Mouse (Mus musculus): ENCODE results near the gene Lekr1.

DNA sequence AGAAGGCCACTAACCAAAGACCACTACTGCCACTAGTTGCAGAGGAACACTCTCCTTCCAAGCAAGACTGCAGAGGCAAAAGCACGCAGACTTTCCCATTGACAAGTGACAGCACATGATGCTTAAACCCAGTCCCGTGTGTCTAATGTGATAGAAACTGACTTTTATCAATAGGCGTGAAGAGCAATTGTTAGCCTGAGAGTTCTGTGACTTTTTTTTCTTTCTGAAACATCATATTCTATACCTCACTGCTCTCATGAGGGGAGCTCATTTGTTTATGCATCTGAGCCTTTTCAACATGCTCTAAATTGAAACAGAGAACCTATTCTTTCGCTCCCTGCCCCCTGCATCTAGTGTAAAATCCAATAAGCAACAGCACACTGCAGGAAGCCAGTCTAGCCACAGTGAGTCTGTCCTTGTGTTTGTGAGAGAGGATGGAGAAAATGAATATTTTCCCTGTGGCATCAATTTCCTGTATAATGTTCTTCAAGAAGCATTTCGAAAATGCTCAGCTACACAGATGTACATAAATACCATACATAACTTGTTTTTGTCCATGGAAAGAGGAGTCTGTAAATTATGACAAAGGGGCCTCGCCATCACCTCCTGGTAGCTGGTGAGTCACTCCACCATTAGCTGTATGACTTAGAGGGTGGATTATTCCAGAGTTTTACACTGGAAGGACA is 38.9 kb upstream of the Lekr1 start:
- no peak for TF ChIP-seq CHD2 (IDR thresholded peaks at IDR 0.05; ENCODE audit: low read depth, low read length)
- no peak for TF ChIP-seq HCFC1 (IDR thresholded peaks at IDR 0.05; ENCODE audit: borderline replicate concordance, insufficient read depth, low read length)
- no peak for TF ChIP-seq ZNF384 (IDR thresholded peaks at IDR 0.05; ENCODE audit: low read depth, low read length)
- no peak for TF ChIP-seq ZC3H11A (IDR thresholded peaks at IDR 0.05; ENCODE audit: borderline replicate concordance, low read depth, low read length)
- no peak for TF ChIP-seq MAFK (IDR thresholded peaks at IDR 0.05; ENCODE audit: insufficient read depth, low read depth, low read length)
